Mouse (Mus musculus): ENCODE measurements at regions not wholly inside any gene's neighbourhood (a gene's known extent, or its start where the extent isn't known, plus 50 kb on each side); places are given as distances from the start of the nearest gene placed in this dataset.
"Not testable (repeated sequence)": the region's sequence is repeated elsewhere in the genome, so short reads cannot be mapped to it uniquely, and the experiment has no call there.

DNA sequence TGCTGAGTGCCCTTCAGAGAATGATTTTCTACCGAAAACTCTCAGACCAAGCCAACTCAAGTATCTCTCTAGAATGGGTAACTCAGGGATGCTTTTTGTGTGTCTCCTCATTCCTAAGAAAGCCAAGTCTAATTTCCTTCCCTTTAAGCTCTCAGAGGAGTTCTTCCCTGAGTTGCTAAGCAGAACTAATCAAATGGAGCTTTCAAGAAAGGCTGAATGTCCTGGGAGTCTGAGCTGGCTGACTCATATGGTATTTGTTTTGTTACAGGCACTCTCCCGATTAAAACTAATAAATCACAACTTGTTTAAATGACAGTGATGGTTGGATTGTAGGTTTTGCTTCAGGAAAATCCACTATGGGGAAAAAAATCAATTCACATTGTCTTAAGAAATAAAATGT, 253.1 kb upstream of the Pfkp start:
- no peak overlapping the region for H3K27ac ChIP-seq
- H3K27me3 ChIP-seq = no peaks in the 10 kb centered on the region
- H3K4me3 ChIP-seq (replicated peaks) = no peak overlapping the region
- no peaks in the 10 kb centered on the region for H3K9me3 ChIP-seq (replicated peaks)
- 56% methylated on average over 2 of the region's 2 CpGs for WGBS (ENCODE audit: insufficient replicate concordance)
- H3K9ac ChIP-seq = no peak overlapping the region
- no peak for ATAC-seq (ENCODE audit: low read depth)
- no peaks in the 10 kb centered on the region for H3K36me3 ChIP-seq
- DNase-seq = no peak
- H3K4me1 ChIP-seq (replicated peaks) = no peaks in the 10 kb centered on the region
- no peak overlapping the region for H3K4me2 ChIP-seq

DNA sequence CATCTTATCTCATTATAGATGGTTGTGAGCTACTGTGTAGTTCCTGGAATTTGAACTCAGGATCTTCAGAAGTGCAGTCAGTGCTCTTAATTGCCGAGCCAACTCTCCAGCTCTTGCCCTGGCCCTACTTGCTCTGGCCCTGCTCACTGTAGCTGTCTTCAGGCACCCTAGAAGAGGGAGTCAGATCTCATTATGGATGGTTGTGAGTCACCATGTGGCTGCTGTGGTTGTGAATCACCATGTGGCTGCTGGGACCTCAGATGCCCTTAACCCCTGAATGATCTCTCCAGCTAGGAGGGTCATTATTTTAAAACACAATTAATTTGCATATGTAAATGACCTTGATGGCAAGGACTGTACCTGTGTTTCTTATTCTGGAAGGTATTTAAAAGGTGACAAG, 249.1 kb upstream of the Pfkp start:
- WGBS (ENCODE audit: insufficient replicate concordance) = 44% methylated on average over 1 of the region's 1 CpGs
- Histone ChIP-seq H3K36me3 (no peaks in the 10 kb centered on the region), H3K4me3 (replicated peaks) (no peak overlapping the region), H3K9me3 (replicated peaks) (no peaks in the 10 kb centered on the region), H3K4me2 (no peak overlapping the region), H3K27me3 (no peaks in the 10 kb centered on the region), H3K9ac (no peak overlapping the region), H3K27ac (no peak overlapping the region), H3K4me1 (replicated peaks) (no peaks in the 10 kb centered on the region)
- DNase-seq (no peak), ATAC-seq (ENCODE audit: low read depth) (no peak)

DNA sequence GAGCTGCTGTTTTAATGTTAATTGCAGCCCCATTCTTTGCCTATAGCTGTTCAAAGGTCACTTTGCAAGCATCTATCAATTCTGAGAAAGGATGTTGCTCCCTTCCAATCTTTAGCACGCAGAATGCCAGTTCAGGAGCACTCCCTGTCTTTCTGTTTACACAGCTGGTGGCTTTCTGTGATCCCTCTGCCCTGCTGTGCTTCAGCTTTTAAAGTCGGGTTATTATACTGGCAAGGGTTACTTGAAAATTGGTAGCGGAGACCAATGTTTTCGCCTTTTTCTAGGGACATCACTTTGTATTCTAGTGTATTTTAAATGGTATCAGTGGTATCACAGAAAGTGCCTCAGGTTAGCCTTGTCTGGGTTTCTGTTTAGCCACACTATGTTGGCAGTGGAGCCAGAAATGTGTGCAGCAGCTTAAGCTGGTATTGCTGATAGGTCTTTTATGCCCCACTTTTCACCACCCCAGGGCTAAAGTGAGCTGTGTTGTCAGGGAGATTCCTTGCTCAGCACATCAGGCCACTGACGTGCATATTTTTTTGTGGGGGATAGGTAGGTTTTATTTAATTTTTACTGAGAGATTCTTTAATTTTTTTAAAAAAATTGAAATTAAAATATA, 243.0 kb upstream of the Pfkp start:
- no peak for DNase-seq
- Histone ChIP-seq H3K4me2 (no peak overlapping the region), H3K4me3 (replicated peaks) (no peak overlapping the region), H3K27ac (no peak overlapping the region), H3K9me3 (replicated peaks) (no peaks in the 10 kb centered on the region), H3K4me1 (replicated peaks) (no peaks in the 10 kb centered on the region), H3K36me3 (no peaks in the 10 kb centered on the region), H3K27me3 (no peaks in the 10 kb centered on the region), H3K9ac (no peak overlapping the region)
- ATAC-seq (ENCODE audit: low read depth) = no peak
- WGBS (ENCODE audit: insufficient replicate concordance) = 63% methylated on average over 5 of the region's 5 CpGs

DNA sequence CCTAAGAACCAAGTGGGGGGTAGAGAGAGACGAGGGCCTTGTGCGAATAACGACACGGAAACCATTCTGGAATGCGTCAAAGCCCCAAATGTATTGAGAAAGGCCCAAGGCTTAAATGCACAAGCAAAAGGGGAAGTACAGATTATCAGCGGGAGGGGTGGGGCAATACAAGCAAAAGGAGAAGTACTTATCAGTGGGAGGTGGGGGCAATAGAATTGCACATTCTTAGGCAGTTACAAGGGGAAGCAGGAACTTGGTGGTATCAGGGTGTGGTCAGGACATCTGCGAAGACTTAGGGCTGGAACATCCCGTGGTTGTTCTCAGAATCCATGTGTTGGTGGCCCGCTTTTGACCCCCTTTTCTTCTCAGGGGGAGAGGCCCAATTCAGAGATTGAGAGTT, 240.9 kb upstream of the Pfkp start:
- not testable (repeated sequence) for H3K4me3 ChIP-seq (replicated peaks); H3K36me3 ChIP-seq; H3K4me2 ChIP-seq; H3K4me1 ChIP-seq (replicated peaks); H3K9me3 ChIP-seq (replicated peaks); H3K9ac ChIP-seq; H3K27ac ChIP-seq; ATAC-seq (ENCODE audit: low read depth); H3K27me3 ChIP-seq
- DNase-seq = peak; percentile 13
- 27% methylated on average over 9 of the region's 9 CpGs for WGBS (ENCODE audit: insufficient replicate concordance)

DNA sequence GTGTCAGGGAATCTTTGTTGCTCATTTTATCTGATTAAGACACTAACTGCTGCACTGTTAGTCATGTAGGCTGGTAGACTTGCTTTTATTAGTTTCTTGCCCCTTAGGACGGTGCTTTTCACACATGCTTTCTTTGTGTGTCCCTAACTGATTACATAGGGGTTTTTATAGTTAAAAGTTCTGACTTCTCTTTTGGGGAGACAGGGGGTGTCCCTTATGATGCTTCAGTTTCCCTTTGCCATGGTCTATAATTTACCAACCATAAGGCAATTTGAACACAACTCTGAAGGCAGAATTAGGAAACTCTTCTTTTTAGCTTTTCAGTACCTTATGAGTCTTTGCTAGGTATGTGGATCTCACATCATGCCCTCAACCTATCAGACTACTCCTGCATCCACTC, 239.8 kb upstream of the Pfkp start:
- WGBS (ENCODE audit: insufficient replicate concordance) = 68% methylated on average over 1 of the region's 1 CpGs
- H3K4me2 ChIP-seq = no peak overlapping the region

DNA sequence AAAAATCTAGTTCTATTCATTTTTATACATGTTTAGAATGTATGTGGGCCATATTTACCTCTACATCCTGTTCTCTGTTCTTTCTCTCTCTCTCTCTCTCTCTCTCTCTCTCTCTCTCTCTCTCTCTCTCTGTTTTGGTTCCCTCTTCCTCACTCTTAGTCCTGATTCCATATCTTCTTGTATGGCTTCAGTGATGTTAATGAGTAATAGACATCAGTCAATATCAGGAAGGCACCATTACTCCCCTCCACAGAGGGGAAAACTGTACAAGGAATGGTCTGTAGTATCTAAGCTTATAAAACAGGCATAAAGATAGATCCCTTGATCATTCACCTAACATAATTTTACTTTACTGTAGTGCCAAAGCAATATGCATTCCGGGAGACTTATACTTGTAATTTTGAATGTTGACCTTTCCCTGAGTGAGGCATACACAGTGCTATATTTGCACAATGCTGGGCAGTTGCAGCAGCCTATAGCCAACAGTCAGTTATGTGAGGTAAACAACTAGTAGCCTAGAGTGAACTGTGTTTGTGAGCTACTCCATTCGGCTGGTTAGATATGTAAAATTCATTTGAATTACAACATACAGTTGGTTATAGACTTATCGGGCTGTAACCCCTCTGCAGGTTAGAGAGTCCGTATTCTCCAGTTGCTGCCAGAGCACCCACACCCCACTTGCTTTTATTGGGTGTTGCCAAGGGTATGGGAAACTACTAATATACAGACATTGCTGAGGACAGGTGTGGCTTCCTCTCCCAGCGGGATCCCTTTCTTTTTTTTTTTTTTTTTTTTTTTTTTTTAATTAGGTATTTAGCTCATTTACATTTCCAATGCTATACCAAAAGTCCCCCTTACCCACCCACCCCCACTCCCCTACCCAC, 228.7 kb upstream of the Pfkp start:
- no peak overlapping the region for H3K4me3 ChIP-seq (replicated peaks)
- no peaks in the 10 kb centered on the region for H3K9me3 ChIP-seq (replicated peaks)
- no peaks in the 10 kb centered on the region for H3K36me3 ChIP-seq
- DNase-seq = no peak
- 67% methylated on average over 5 of the region's 5 CpGs for WGBS (ENCODE audit: insufficient replicate concordance)
- H3K4me2 ChIP-seq = no peak overlapping the region
- H3K27ac ChIP-seq = no peak overlapping the region
- H3K27me3 ChIP-seq = no peaks in the 10 kb centered on the region
- ATAC-seq (ENCODE audit: low read depth) = peak; percentile 54; the same call in 1 of the 2 replicates
- no peak overlapping the region for H3K9ac ChIP-seq
- no peaks in the 10 kb centered on the region for H3K4me1 ChIP-seq (replicated peaks)

More for the DNA sequence above, 239.8 kb upstream of the Pfkp start:
- H3K36me3 ChIP-seq = no peaks in the 10 kb centered on the region
- H3K27ac ChIP-seq = no peak overlapping the region
- no peak for ATAC-seq (ENCODE audit: low read depth)
- no peaks in the 10 kb centered on the region for H3K27me3 ChIP-seq
- H3K4me1 ChIP-seq (replicated peaks) = no peaks in the 10 kb centered on the region
- H3K9me3 ChIP-seq (replicated peaks) = no peaks in the 10 kb centered on the region
- no peak overlapping the region for H3K4me3 ChIP-seq (replicated peaks)
- DNase-seq = no peak
- no peak overlapping the region for H3K9ac ChIP-seq

DNA sequence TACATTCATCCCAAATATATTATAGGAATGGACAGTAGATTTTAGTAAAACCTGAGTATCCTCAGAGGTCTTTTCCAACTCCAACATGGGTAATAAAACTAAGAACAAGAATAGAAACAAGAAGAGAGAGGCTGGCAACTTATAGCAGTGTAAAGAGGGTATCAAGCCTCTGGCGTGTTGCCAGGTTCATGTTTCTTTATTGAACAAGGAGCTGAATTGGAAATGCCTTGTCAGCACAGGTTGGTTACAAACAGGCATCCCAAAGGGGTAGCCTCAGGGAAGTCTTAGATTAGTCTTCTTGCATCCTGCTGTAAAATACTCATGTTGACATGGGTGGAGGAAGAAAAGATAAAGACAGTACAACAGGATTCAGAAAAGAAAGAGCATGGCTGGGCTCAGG, 213.6 kb upstream of the Pfkp start:
- ATAC-seq (ENCODE audit: low read depth) = no peak
- 42% methylated on average over 1 of the region's 1 CpGs for WGBS (ENCODE audit: insufficient replicate concordance)
- DNase-seq = no peak

DNA sequence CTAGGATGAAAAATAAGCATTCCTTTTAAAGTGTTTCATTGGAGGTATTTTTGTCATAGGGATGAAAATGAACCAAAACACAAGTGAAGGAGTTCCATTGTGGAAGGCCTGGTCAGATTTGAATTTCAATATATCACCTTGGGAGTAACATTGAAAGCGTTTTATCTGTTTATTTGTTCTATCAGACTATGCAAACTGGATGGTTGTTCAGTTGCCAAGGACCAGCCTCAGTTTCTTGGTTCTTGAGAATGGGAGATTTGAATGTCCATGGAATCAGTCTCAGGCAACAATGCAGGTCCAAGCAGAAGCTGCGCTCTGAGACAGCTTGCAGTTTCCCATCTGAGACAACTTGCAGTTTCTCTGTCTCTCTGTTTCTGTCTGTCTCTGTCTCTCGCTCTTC, 211.0 kb upstream of the Pfkp start:
- Histone ChIP-seq H3K4me1 (replicated peaks) (no peaks in the 10 kb centered on the region), H3K9me3 (replicated peaks) (no peaks in the 10 kb centered on the region), H3K27me3 (no peaks in the 10 kb centered on the region), H3K9ac (no peak overlapping the region), H3K4me3 (replicated peaks) (no peak overlapping the region), H3K36me3 (no peaks in the 10 kb centered on the region), H3K4me2 (no peak overlapping the region), H3K27ac (no peak overlapping the region)
- no peak for DNase-seq
- 71% methylated on average over 3 of the region's 3 CpGs for WGBS (ENCODE audit: insufficient replicate concordance)
- ATAC-seq (ENCODE audit: low read depth) = no peak

More for the DNA sequence above, 213.6 kb upstream of the Pfkp start:
- no peaks in the 10 kb centered on the region for H3K36me3 ChIP-seq
- no peak overlapping the region for H3K9ac ChIP-seq
- H3K27ac ChIP-seq = no peak overlapping the region
- H3K4me2 ChIP-seq = no peak overlapping the region
- H3K27me3 ChIP-seq = no peaks in the 10 kb centered on the region
- H3K4me3 ChIP-seq (replicated peaks) = no peak overlapping the region
- no peaks in the 10 kb centered on the region for H3K9me3 ChIP-seq (replicated peaks)
- no peaks in the 10 kb centered on the region for H3K4me1 ChIP-seq (replicated peaks)

DNA sequence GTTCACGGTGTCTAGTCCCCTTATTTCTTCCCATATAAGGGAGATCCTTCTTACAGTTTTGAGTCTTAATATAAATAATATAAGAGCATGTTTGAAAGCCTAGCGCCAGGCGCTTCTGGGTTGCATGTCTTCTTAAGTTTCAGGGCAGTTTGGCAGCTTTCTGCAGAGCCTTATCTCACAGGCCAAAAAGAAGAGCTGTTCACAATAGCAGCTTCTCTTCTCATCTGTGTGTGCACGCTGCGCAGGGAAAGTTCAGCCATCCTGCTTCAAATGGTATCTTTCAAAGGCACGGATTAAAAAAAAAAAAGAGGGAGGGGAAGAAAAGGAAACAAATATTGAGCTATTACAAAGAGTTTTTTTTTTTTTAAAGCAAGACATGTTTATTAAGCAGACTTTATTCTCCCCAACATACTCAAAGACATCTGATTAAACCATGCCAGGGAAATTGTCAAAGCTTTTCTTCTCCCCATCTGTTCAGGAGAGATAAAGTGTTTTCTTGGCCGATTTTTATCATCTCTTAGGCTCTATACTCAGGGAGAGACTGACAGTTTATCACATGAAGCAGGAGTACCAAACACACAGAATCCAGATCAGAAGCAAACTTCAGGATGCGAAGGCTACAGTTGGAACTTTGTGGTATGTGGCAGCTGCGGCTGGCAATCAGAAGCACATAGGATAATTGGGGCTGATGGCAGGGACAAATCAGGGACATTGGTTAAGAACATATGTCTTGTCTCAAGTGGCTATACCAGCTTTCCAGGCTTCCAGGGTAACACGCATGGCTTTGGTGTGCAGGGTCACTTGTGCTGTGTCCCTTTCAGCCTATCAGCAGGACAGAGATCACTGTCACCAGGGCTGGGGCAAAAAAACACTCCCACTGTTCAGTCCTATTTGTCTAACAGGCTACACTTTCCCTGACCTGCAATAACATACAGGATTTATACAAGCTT, 206.9 kb upstream of the Pfkp start:
- Histone ChIP-seq H3K9me3 (replicated peaks) (no peaks in the 10 kb centered on the region), H3K4me3 (replicated peaks) (no peak overlapping the region), H3K27ac (no peak overlapping the region), H3K36me3 (no peaks in the 10 kb centered on the region), H3K4me2 (no peak overlapping the region), H3K9ac (no peak overlapping the region), H3K4me1 (replicated peaks) (no peaks in the 10 kb centered on the region), H3K27me3 (no peaks in the 10 kb centered on the region)
- ATAC-seq (ENCODE audit: low read depth) (no peak), DNase-seq (no peak)
- 45% methylated on average over 10 of the region's 10 CpGs for WGBS (ENCODE audit: insufficient replicate concordance)

DNA sequence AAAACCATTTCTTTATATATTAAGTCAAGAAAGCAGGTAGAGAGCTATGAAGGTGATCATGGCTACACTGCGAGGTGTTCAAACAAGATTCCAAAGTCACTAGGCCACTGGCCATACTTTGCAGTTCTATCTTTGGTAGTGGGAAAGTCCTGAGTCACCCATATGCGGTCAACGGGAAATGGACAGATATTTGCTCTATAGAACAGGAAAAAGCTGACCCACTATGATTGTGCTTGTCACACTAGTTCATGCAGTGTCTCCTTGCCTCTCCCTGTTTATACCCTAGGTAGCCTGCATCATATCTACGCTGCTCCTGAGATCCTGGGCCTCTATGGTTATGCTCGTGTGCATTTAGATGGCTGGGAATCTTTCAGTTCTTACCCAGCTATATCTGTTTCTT, 188.9 kb upstream of the Pfkp start:
- Histone ChIP-seq H3K9ac (no peak overlapping the region), H3K27ac (no peak overlapping the region), H3K27me3 (no peaks in the 10 kb centered on the region), H3K4me3 (replicated peaks) (no peak overlapping the region), H3K4me2 (no peak overlapping the region), H3K36me3 (no peaks in the 10 kb centered on the region), H3K9me3 (replicated peaks) (no peaks in the 10 kb centered on the region), H3K4me1 (replicated peaks) (no peaks in the 10 kb centered on the region)
- ATAC-seq (ENCODE audit: low read depth) (no peak), DNase-seq (no peak)
- WGBS (ENCODE audit: insufficient replicate concordance) = 40% methylated on average over 5 of the region's 5 CpGs

DNA sequence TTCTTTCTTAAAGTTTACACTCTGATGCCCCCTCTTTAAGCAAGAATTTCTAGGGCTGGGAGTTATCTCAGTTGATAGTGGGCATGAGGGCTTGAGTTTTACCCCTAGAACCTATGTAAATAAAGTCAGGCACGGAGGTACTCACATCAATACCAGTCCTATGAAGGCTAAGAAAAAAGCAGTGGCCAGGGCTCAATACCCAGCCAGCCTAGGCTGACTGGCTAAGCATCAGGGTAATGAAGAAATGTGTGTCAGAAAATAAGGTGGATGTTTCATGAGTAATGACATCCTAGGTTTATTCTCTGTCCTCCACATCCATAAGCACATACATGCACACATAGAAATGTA, 188.5 kb upstream of the Pfkp start:
- Histone ChIP-seq H3K27ac (no peak overlapping the region), H3K9me3 (replicated peaks) (no peaks in the 10 kb centered on the region), H3K27me3 (no peaks in the 10 kb centered on the region), H3K9ac (no peak overlapping the region), H3K4me1 (replicated peaks) (no peaks in the 10 kb centered on the region), H3K36me3 (no peaks in the 10 kb centered on the region), H3K4me3 (replicated peaks) (no peak overlapping the region), H3K4me2 (no peak overlapping the region)
- WGBS (ENCODE audit: insufficient replicate concordance) = 36% methylated on average over 1 of the region's 1 CpGs
- DNase-seq (no peak), ATAC-seq (ENCODE audit: low read depth) (no peak)

Measured in liver, embryonic 13.5 days (tissue).